8 mouse cellular contexts compared by ENCODE assay signal in the genomic region with DNA sequence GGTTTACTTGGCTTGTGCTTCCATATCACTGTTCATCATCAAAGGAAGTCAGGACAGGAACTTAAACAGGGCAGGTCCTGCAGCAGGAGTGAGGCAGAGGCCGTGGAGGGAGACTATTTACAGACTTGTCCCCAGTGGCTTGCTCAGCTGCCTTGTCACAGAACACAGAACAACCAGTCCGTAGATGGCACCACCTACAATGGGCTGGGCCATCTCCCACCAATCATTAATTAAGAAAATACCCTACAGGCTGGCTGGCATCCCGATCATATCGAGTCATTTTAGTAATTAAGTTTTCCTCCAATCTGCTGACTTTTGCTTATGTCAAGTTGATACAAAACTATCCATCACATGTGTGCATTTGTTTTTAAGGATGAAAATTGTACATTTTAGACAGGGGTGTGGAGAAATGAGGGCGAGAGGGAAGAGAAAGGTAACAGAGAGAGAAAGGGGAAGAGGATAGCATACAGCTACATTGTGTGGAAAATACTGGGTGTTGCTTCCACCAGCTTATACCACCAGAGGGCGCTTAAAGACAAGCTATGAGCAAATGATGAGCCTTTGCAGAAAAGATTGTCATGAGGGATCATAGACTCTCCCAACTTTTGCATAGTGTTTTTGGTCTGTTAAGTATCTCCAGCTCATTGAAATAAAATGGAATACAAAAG. TPM values are rescaled to one million over a fixed set of nuclear protein-coding genes. Genes with fewer than 3 reads are reported as not detected.
DNase-seq lines count a peak whose midpoint lies in the region; ATAC-seq lines count a peak whose summit lies in the region.

No protein-coding gene starts in this region.

- WGBS in embryonic facial prominence, embryonic 10.5 days: 32% methylated on average over 6 of the region's 6 CpGs
- WGBS in heart, embryonic 16.5 days: 30% methylated on average over 6 of the region's 6 CpGs
- WGBS in liver, embryonic 13.5 days (ENCODE audit: insufficient replicate concordance): 20% methylated on average over 6 of the region's 6 CpGs

- H3K36me3 ChIP-seq in embryonic facial prominence, embryonic 10.5 days (replicated peaks): no peaks in the 10 kb centered on the region
- no peaks in the 10 kb centered on the region for H3K36me3 ChIP-seq in heart, embryonic 16.5 days (ENCODE audit: control insufficient read depth, insufficient read depth)
- H3K36me3 ChIP-seq in liver, embryonic 13.5 days: no peaks in the 10 kb centered on the region
- H3K36me3 ChIP-seq in splenic B cell, adult 2 months (ENCODE audit: control insufficient read depth, insufficient read depth, low read length, poor library complexity, severe bottlenecking): no peaks in the 10 kb centered on the region

- no peak overlapping the region for H3K27ac ChIP-seq in embryonic facial prominence, embryonic 10.5 days (replicated peaks)
- no peak overlapping the region for H3K27ac ChIP-seq in heart, embryonic 16.5 days (ENCODE audit: low read length)
- no peak overlapping the region for H3K27ac ChIP-seq in liver, embryonic 13.5 days

- peak; percentile 90 for DNase-seq in 416B (ENCODE audit: low read depth)
- DNase-seq in adrenal gland, adult 8-10 months: peak; percentile 44
- DNase-seq in embryonic facial prominence, embryonic 10.5 days (ENCODE audit: low spot score): peak; percentile 67
- peak; percentile 67 to 85 for DNase-seq in kidney, postnatal 25 days
- peak; percentile 41 for DNase-seq in liver, embryonic 13.5 days
- DNase-seq in naive thymus-derived CD4-positive, alpha-beta T cell, adult 2 months (ENCODE audit: low read depth): peak; percentile 83
- DNase-seq in splenic B cell, adult 2 months (ENCODE audit: low read depth, low spot score): peak; percentile 85

- H3K9ac ChIP-seq in heart, embryonic 16.5 days (ENCODE audit: low read length): no peak overlapping the region
- H3K9ac ChIP-seq in liver, embryonic 13.5 days: no peak overlapping the region

- H3K4me3 ChIP-seq in embryonic facial prominence, embryonic 10.5 days: no peak overlapping the region
- H3K4me3 ChIP-seq in heart, embryonic 16.5 days (ENCODE audit: low read length): no peak overlapping the region
- no peak overlapping the region for H3K4me3 ChIP-seq in liver, embryonic 13.5 days (replicated peaks)

- no peak overlapping the region for H3K4me2 ChIP-seq in heart, embryonic 16.5 days (ENCODE audit: low read depth, low read length)
- no peak overlapping the region for H3K4me2 ChIP-seq in liver, embryonic 13.5 days

- no peaks in the 10 kb centered on the region for H3K27me3 ChIP-seq in embryonic facial prominence, embryonic 10.5 days (replicated peaks; ENCODE audit: low read depth, poor library complexity, severe bottlenecking)
- no peaks in the 10 kb centered on the region for H3K27me3 ChIP-seq in heart, embryonic 16.5 days (ENCODE audit: control insufficient read depth, insufficient read depth, low read length)
- no peaks in the 10 kb centered on the region for H3K27me3 ChIP-seq in liver, embryonic 13.5 days
- no peaks in the 10 kb centered on the region for H3K27me3 ChIP-seq in splenic B cell, adult 2 months (ENCODE audit: control insufficient read depth, insufficient read depth, low read length, poor library complexity, severe bottlenecking)

- H3K9me3 ChIP-seq in embryonic facial prominence, embryonic 10.5 days: no peaks in the 10 kb centered on the region
- H3K9me3 ChIP-seq in heart, embryonic 16.5 days (replicated peaks; ENCODE audit: control insufficient read depth, low read length): no peaks in the 10 kb centered on the region
- H3K9me3 ChIP-seq in liver, embryonic 13.5 days (replicated peaks): no peaks in the 10 kb centered on the region

- ATAC-seq in heart, embryonic 16.5 days (replicated peaks; ENCODE audit: extremely low read depth, insufficient read depth, low FRiP score): peak; percentile 63
- ATAC-seq in liver, embryonic 13.5 days (ENCODE audit: low read depth): peak; percentile 27; the same call in 1 of the 2 replicates

- H3K4me1 ChIP-seq in embryonic facial prominence, embryonic 10.5 days: peaks cover 9% of the 10 kb centered on the region; the same call in 1 of the 2 replicates
- H3K4me1 ChIP-seq in heart, embryonic 16.5 days (ENCODE audit: control insufficient read depth, insufficient read depth, low read length): peaks cover 5% of the 10 kb centered on the region
- H3K4me1 ChIP-seq in liver, embryonic 13.5 days (replicated peaks): peaks cover 38% of the 10 kb centered on the region

RNA-seq across cellular contexts. Expression of a gene that starts 21.8 kb away (rescaled TPM):
- total RNA-seq in adrenal gland, adult 8-10 months (2022): under 1 TPM in 3 of 4 experiments, not detected in 1; 0.35 to 0.91 (median 0.48) TPM
- polyA plus RNA-seq in embryonic facial prominence, embryonic 10.5 days (2016; fragmentation: Nextera tagmentation; extraction: Ambion mirVana): 4.8 and 7.1 TPM in 2 replicates
- polyA plus RNA-seq in heart, embryonic 16.5 days (2015; fragmentation: Nextera tagmentation; extraction: Ambion mirVana): 4.7 and 5.9 TPM in 2 replicates
- polyA plus RNA-seq in liver, embryonic 13.5 days (2015; fragmentation: Nextera tagmentation; extraction: Ambion mirVana): 1.1 and 1.4 TPM in 2 replicates

RNA-seq across cellular contexts. Expression of a gene that starts 22.2 kb away (rescaled TPM):
- 10 to 100 TPM; 48.9 to 61.3 (median 52.3) TPM for total RNA-seq in adrenal gland, adult 8-10 months (2022)
- 87.2 and 88.3 TPM in 2 replicates for polyA plus RNA-seq in embryonic facial prominence, embryonic 10.5 days (2016; fragmentation: Nextera tagmentation; extraction: Ambion mirVana)
- 59.3 and 67.2 TPM in 2 replicates for polyA plus RNA-seq in heart, embryonic 16.5 days (2015; fragmentation: Nextera tagmentation; extraction: Ambion mirVana)
- 71.9 and 96.4 TPM in 2 replicates for polyA plus RNA-seq in liver, embryonic 13.5 days (2015; fragmentation: Nextera tagmentation; extraction: Ambion mirVana)
